Mouse (Mus musculus): ENCODE results near the gene Atp1b1.

The Atp1b1 gene

GRCm38 (mm10) chr1:164440708-164441407 lies 17.3 kb downstream of the Atp1b1 start:
- no peak for DNase-seq (ENCODE audit: low read depth, low spot score)

- no peak for DNase-seq (ENCODE audit: low read depth, low spot score)
Observed at GRCm38 (mm10) chr1:164440230-164440629, 17.9 kb downstream of the Atp1b1 start.

GRCm38 (mm10) chr1:164436749-164437148 lies 21.4 kb downstream of the Atp1b1 start:
- no peak for DNase-seq (ENCODE audit: low read depth, low spot score)

GRCm38 (mm10) chr1:164434049-164434448 lies 24.1 kb downstream of the Atp1b1 start:
- no peak for DNase-seq (ENCODE audit: low read depth, low spot score)

GRCm38 (mm10) chr1:164432649-164433048 lies 25.5 kb downstream of the Atp1b1 start:
- DNase-seq (ENCODE audit: low read depth, low spot score) = no peak

- DNase-seq (ENCODE audit: low read depth, low spot score) = no peak
Observed at GRCm38 (mm10) chr1:164428644-164429043, 29.5 kb downstream of the Atp1b1 start.

- no peak for DNase-seq (ENCODE audit: low read depth, low spot score)
Observed at GRCm38 (mm10) chr1:164427777-164428176, 30.4 kb downstream of the Atp1b1 start.

GRCm38 (mm10) chr1:164426227-164426626 lies 31.9 kb downstream of the Atp1b1 start:
- DNase-seq (ENCODE audit: low read depth, low spot score) = no peak

- no peak for DNase-seq (ENCODE audit: low read depth, low spot score)
Observed at GRCm38 (mm10) chr1:164420623-164421354, 37.4 kb downstream of the Atp1b1 start.

GRCm38 (mm10) chr1:164419401-164419800 lies 38.8 kb downstream of the Atp1b1 start:
- no peak for DNase-seq (ENCODE audit: low read depth, low spot score)

- DNase-seq (ENCODE audit: low read depth, low spot score) = no peak
Observed at GRCm38 (mm10) chr1:164418320-164418719, 39.8 kb downstream of the Atp1b1 start.

GRCm38 (mm10) chr1:164417604-164418003 lies 40.6 kb downstream of the Atp1b1 start:
- DNase-seq (ENCODE audit: low read depth, low spot score) = no peak

- no peak for DNase-seq (ENCODE audit: low read depth, low spot score)
Observed at GRCm38 (mm10) chr1:164416692-164417394, 41.3 kb downstream of the Atp1b1 start.

- DNase-seq (ENCODE audit: low read depth, low spot score) = no peak
Observed at GRCm38 (mm10) chr1:164415347-164415751, 42.8 kb downstream of the Atp1b1 start.

GRCm38 (mm10) chr1:164413608-164414007 lies 44.5 kb downstream of the Atp1b1 start:
- no peak for DNase-seq (ENCODE audit: low read depth, low spot score)

GRCm38 (mm10) chr1:164412906-164413305 lies 45.2 kb downstream of the Atp1b1 start:
- DNase-seq (ENCODE audit: low read depth, low spot score) = no peak

GRCm38 (mm10) chr1:164411306-164411705 lies 46.8 kb downstream of the Atp1b1 start:
- DNase-seq (ENCODE audit: low read depth, low spot score) = no peak

GRCm38 (mm10) chr1:164408655-164409054 lies 49.5 kb downstream of the Atp1b1 start:
- no peak for DNase-seq (ENCODE audit: low read depth, low spot score)

- no peak for DNase-seq (ENCODE audit: low read depth, low spot score)
Observed at GRCm38 (mm10) chr1:164406506-164406905, 51.6 kb downstream of the Atp1b1 start.

- no peak for DNase-seq (ENCODE audit: low read depth, low spot score)
Observed at GRCm38 (mm10) chr1:164405385-164405802, 52.8 kb downstream of the Atp1b1 start.

GRCm38 (mm10) chr1:164399578-164399977 lies 58.6 kb downstream of the Atp1b1 start:
- DNase-seq (ENCODE audit: low read depth, low spot score) = no peak

GRCm38 (mm10) chr1:164397672-164398071 lies 60.5 kb downstream of the Atp1b1 start:
- no peak for DNase-seq (ENCODE audit: low read depth, low spot score)

All from embryo, embryonic 11.5 days (tissue).